Mouse (Mus musculus): ENCODE measurements around the gene Mettl13. TPM values are rescaled to one million over a fixed set of nuclear protein-coding genes. Genes with fewer than 3 reads are reported as not detected.
A peak's percentile ranks its signal among the peaks of the same experiment; 100 is the strongest.

Mettl13 gene
- total RNA-seq (2014; rRNA removed) (7.6 and 9.7 TPM in 2 replicates), polyA plus RNA-seq (2015; fragmentation: Nextera tagmentation; extraction: Ambion mirVana) (11.1 and 12.4 TPM in 2 replicates)

GRCm38 (mm10) chr1:162548016-162548916, at the start of gene Mettl13:
Gene Mettl13 (minus strand): TSS chr1:162548551.
- H3K27ac ChIP-seq = peak within 1 kb of the TSS; percentile 46
- ATAC-seq (peak; percentile 99), DNase-seq (ENCODE audit: low spot score) (peak; percentile 98)
- peaks cover 12% of the 10 kb centered on the region for H3K4me1 ChIP-seq (ENCODE audit: insufficient read depth, low read length)
- TF ChIP-seq CTCF (IDR thresholded peaks at IDR 0.05; ENCODE audit: low read depth) = peak; percentile 21; the same call in 1 of the 2 replicates
- WGBS = under 1% methylated on average over 52 of the region's 52 CpGs
- H3K4me2 ChIP-seq (ENCODE audit: low read depth, low read length) = peak within 1 kb of the TSS; percentile 95
- H3K9ac ChIP-seq (replicated peaks; ENCODE audit: low read length) = peak within 1 kb of the TSS; percentile 70
- H3K9me3 ChIP-seq (ENCODE audit: low read length) = no peaks in the 10 kb centered on the region
- H3K36me3 ChIP-seq (ENCODE audit: insufficient read depth, low read length) = peaks cover 13% of the 10 kb centered on the region
- peak within 1 kb of the TSS; percentile 75 for H3K4me3 ChIP-seq (ENCODE audit: low read length)
- H3K27me3 ChIP-seq (ENCODE audit: insufficient read depth, low read length) = no peaks in the 10 kb centered on the region

GRCm38 (mm10) chr1:162597379-162598102, 49.2 kb upstream of the Mettl13 start:
- peaks cover 11% of the 10 kb centered on the region for H3K36me3 ChIP-seq (ENCODE audit: insufficient read depth, low read length)
- H3K4me3 ChIP-seq (ENCODE audit: low read length) = no peak overlapping the region
- no peak for DNase-seq (ENCODE audit: low spot score)
- WGBS = 94% methylated on average over 3 of the region's 3 CpGs
- no peak for ATAC-seq
- H3K4me2 ChIP-seq (ENCODE audit: low read depth, low read length) = no peak overlapping the region
- no peaks in the 10 kb centered on the region for H3K27me3 ChIP-seq (ENCODE audit: insufficient read depth, low read length)
- H3K27ac ChIP-seq = no peak overlapping the region
- TF ChIP-seq CTCF (IDR thresholded peaks at IDR 0.05; ENCODE audit: low read depth) = no peak
- H3K9me3 ChIP-seq (ENCODE audit: low read length) = no peaks in the 10 kb centered on the region
- no peak overlapping the region for H3K9ac ChIP-seq (replicated peaks; ENCODE audit: low read length)
- H3K4me1 ChIP-seq (ENCODE audit: insufficient read depth, low read length) = no peaks in the 10 kb centered on the region

- no peak overlapping the region for H3K4me2 ChIP-seq (ENCODE audit: low read depth, low read length)
- H3K27me3 ChIP-seq (ENCODE audit: insufficient read depth, low read length) = no peaks in the 10 kb centered on the region
- 68% methylated on average over 8 of the region's 8 CpGs for WGBS
- DNase-seq (ENCODE audit: low spot score) (no peak), ATAC-seq (no peak)
- H3K4me1 ChIP-seq (ENCODE audit: insufficient read depth, low read length) = no peaks in the 10 kb centered on the region
- peaks cover 14% of the 10 kb centered on the region; the same call in 1 of the 2 replicates for H3K36me3 ChIP-seq (ENCODE audit: insufficient read depth, low read length)
- H3K27ac ChIP-seq = no peak overlapping the region
- H3K9ac ChIP-seq (replicated peaks; ENCODE audit: low read length) = no peak overlapping the region
- H3K9me3 ChIP-seq (ENCODE audit: low read length) = no peaks in the 10 kb centered on the region
- no peak for TF ChIP-seq CTCF (IDR thresholded peaks at IDR 0.05; ENCODE audit: low read depth)
- H3K4me3 ChIP-seq (ENCODE audit: low read length) = no peak overlapping the region
Measured at GRCm38 (mm10) chr1:162590415-162590997, 42.2 kb upstream of the Mettl13 start.

GRCm38 (mm10) chr1:162589443-162589842, 41.1 kb upstream of the Mettl13 start:
- peak; percentile 43 for DNase-seq (ENCODE audit: low spot score)
- no peak overlapping the region for H3K4me3 ChIP-seq (ENCODE audit: low read length)
- no peaks in the 10 kb centered on the region for H3K27me3 ChIP-seq (ENCODE audit: insufficient read depth, low read length)
- no peaks in the 10 kb centered on the region for H3K4me1 ChIP-seq (ENCODE audit: insufficient read depth, low read length)
- 11% methylated on average over 9 of the region's 9 CpGs for WGBS
- no peak overlapping the region for H3K4me2 ChIP-seq (ENCODE audit: low read depth, low read length)
- H3K36me3 ChIP-seq (ENCODE audit: insufficient read depth, low read length) = peaks cover 14% of the 10 kb centered on the region; the same call in 1 of the 2 replicates
- no peak overlapping the region for H3K27ac ChIP-seq
- no peak for TF ChIP-seq CTCF (IDR thresholded peaks at IDR 0.05; ENCODE audit: low read depth)
- H3K9ac ChIP-seq (replicated peaks; ENCODE audit: low read length) = no peak overlapping the region
- no peaks in the 10 kb centered on the region for H3K9me3 ChIP-seq (ENCODE audit: low read length)
- peak; percentile 77 for ATAC-seq

- 43% methylated on average over 3 of the region's 3 CpGs for WGBS
- H3K27ac ChIP-seq = no peak overlapping the region
- ATAC-seq (no peak), DNase-seq (ENCODE audit: low spot score) (no peak)
- no peaks in the 10 kb centered on the region for H3K9me3 ChIP-seq (ENCODE audit: low read length)
- H3K9ac ChIP-seq (replicated peaks; ENCODE audit: low read length) = no peak overlapping the region
- H3K27me3 ChIP-seq (ENCODE audit: insufficient read depth, low read length) = no peaks in the 10 kb centered on the region
- TF ChIP-seq CTCF (IDR thresholded peaks at IDR 0.05; ENCODE audit: low read depth) = no peak
- no peaks in the 10 kb centered on the region for H3K4me1 ChIP-seq (ENCODE audit: insufficient read depth, low read length)
- no peak overlapping the region for H3K4me2 ChIP-seq (ENCODE audit: low read depth, low read length)
- peaks cover 14% of the 10 kb centered on the region; the same call in 1 of the 2 replicates for H3K36me3 ChIP-seq (ENCODE audit: insufficient read depth, low read length)
- no peak overlapping the region for H3K4me3 ChIP-seq (ENCODE audit: low read length)
Measured at GRCm38 (mm10) chr1:162588606-162589005, 40.3 kb upstream of the Mettl13 start.

- Histone ChIP-seq H3K4me1 (ENCODE audit: insufficient read depth, low read length) (no peaks in the 10 kb centered on the region), H3K9me3 (ENCODE audit: low read length) (no peaks in the 10 kb centered on the region), H3K36me3 (ENCODE audit: insufficient read depth, low read length) (peaks cover 4% of the 10 kb centered on the region; the same call in 1 of the 2 replicates), H3K27ac (no peak overlapping the region), H3K27me3 (ENCODE audit: insufficient read depth, low read length) (no peaks in the 10 kb centered on the region), H3K4me2 (ENCODE audit: low read depth, low read length) (no peak overlapping the region), H3K9ac (replicated peaks; ENCODE audit: low read length) (no peak overlapping the region), H3K4me3 (ENCODE audit: low read length) (no peak overlapping the region)
- 83% methylated on average over 4 of the region's 4 CpGs for WGBS
- no peak for ATAC-seq
- DNase-seq (ENCODE audit: low spot score) = no peak
- TF ChIP-seq CTCF (IDR thresholded peaks at IDR 0.05; ENCODE audit: low read depth) = no peak
Measured at GRCm38 (mm10) chr1:162586282-162586681, 37.9 kb upstream of the Mettl13 start.
